Mouse (Mus musculus) right cerebral cortex, adult 18-20 months (tissue): ENCODE measurements at regions not wholly inside any gene's neighbourhood (a gene's known extent, or its start where the extent isn't known, plus 50 kb on each side); places are given as distances from the start of the nearest gene placed in this dataset.

Experiments used
- DNase-seq: peaks from one replicate; pipeline ENCODE4 v3.0.0; 2022; ENCODE audit warnings: mixed read lengths

GRCm38 (mm10) chr12:12620316-12620715, 321.4 kb downstream of the Mycn start:
- DNase-seq: no peak

GRCm38 (mm10) chr12:12619431-12619830, 322.3 kb downstream of the Mycn start:
- DNase-seq: no peak

- DNase-seq: no peak
These were observed 329.2 kb downstream of the Mycn start for GRCm38 (mm10) chr12:12612520-12612919.

GRCm38 (mm10) chr12:12610861-12611260, 330.9 kb downstream of the Mycn start:
- no peak for DNase-seq

- no peak for DNase-seq
These were observed 333.7 kb downstream of the Mycn start for GRCm38 (mm10) chr12:12607995-12608394.

- DNase-seq: no peak
These were observed 334.8 kb downstream of the Mycn start for GRCm38 (mm10) chr12:12606911-12607310.

- DNase-seq: no peak
These were observed 336.2 kb downstream of the Mycn start for GRCm38 (mm10) chr12:12605495-12605894.

GRCm38 (mm10) chr12:12601362-12601761, 339.4 kb downstream of the Fam49a start:
- no peak for DNase-seq

GRCm38 (mm10) chr12:12595399-12595798, 333.5 kb downstream of the Fam49a start:
- no peak for DNase-seq

GRCm38 (mm10) chr12:12594567-12594966, 332.6 kb downstream of the Fam49a start:
- DNase-seq: no peak

- no peak for DNase-seq
These were observed 331.4 kb downstream of the Fam49a start for GRCm38 (mm10) chr12:12593343-12593742.

GRCm38 (mm10) chr12:12590753-12591291, 328.9 kb downstream of the Fam49a start:
- peak; percentile 5 for DNase-seq

- no peak for DNase-seq
These were observed 326.9 kb downstream of the Fam49a start for GRCm38 (mm10) chr12:12588771-12589370.

- DNase-seq: no peak
These were observed 324.5 kb downstream of the Fam49a start for GRCm38 (mm10) chr12:12586436-12586835.

- no peak for DNase-seq
These were observed 319.6 kb downstream of the Fam49a start for GRCm38 (mm10) chr12:12581271-12582186.

GRCm38 (mm10) chr12:12580763-12581178, 318.8 kb downstream of the Fam49a start:
- DNase-seq: no peak

GRCm38 (mm10) chr12:12578278-12578677, 316.3 kb downstream of the Fam49a start:
- DNase-seq: peak; percentile 6

- no peak for DNase-seq
These were observed 308.8 kb downstream of the Fam49a start for GRCm38 (mm10) chr12:12570563-12571251.

- DNase-seq: no peak
These were observed 305.8 kb downstream of the Fam49a start for GRCm38 (mm10) chr12:12567734-12568104.

- DNase-seq: no peak
These were observed 305.3 kb downstream of the Fam49a start for GRCm38 (mm10) chr12:12567058-12567733.

- no peak for DNase-seq
These were observed 300.3 kb downstream of the Fam49a start for GRCm38 (mm10) chr12:12562267-12562666.

GRCm38 (mm10) chr12:12551818-12552217, 289.9 kb downstream of the Fam49a start:
- DNase-seq: no peak

GRCm38 (mm10) chr12:12549649-12550048, 287.7 kb downstream of the Fam49a start:
- DNase-seq: no peak
